ENCODE assay signal across 8 mouse cellular contexts in genomic region chr7:101666581-101666980, GRCm38 (mm10). TPM values are rescaled to one million over a fixed set of nuclear protein-coding genes. Genes with fewer than 3 reads are reported as not detected.
DNase-seq lines count a peak whose midpoint lies in the region; ATAC-seq and TF ChIP-seq lines count a peak whose summit lies in the region.
"Had no signal": no experiment of that assay in that cellular context is flagged by ENCODE, and none has a peak within 500 bp of the region (broad histone marks: within the 10 kb centered on the region; RNA-seq: fewer than 3 reads in every experiment).

No protein-coding gene starts in this region.

- POLR2A ChIA-PET in Patski (lab: Charles Lee): no interaction called here

- in situ Hi-C loops in Patski (cut with MboI; ENCODE audit: low pct_unique_long_range_greater_than_20kb): loop anchor here (10.0 to 25.0 kb wide), 3 partner anchors 238 to 746 kb away; partner anchors contain the start of genes Lamtor1 and Tomt

- no peak overlapping the region; the same call in 1 of the 2 replicates for H3K4me3 ChIP-seq in E14TG2a.4 (replicated peaks; ENCODE audit: low read length)
- no peak overlapping the region for H3K4me3 ChIP-seq in heart, embryonic 13.5 days
- H3K4me3 ChIP-seq: heart, embryonic 15.5 days had no signal

- H3K4me2 ChIP-seq in heart, embryonic 13.5 days: no peak overlapping the region
- H3K4me2 ChIP-seq: heart, embryonic 15.5 days had no signal

- peak overlapping the region; percentile 66; the same call in 1 of the 2 replicates for H3K9ac ChIP-seq in heart, embryonic 13.5 days
- H3K9ac ChIP-seq: heart, embryonic 15.5 days had no signal

- peaks cover 41% of the 10 kb centered on the region for H3K36me3 ChIP-seq in E14TG2a.4 (ENCODE audit: insufficient read depth, low read length)
- H3K36me3 ChIP-seq in heart, embryonic 13.5 days: peaks cover 9% of the 10 kb centered on the region; the same call in 1 of the 2 replicates
- H3K36me3 ChIP-seq: heart, embryonic 15.5 days had no signal

- TF ChIP-seq CTCF in E14TG2a.4 (conservative IDR thresholded peaks at IDR 0.05; ENCODE audit: low read length) (peak; percentile 11; the same call in 1 of the 2 replicates), Patski (IDR thresholded peaks at IDR 0.05) (peak; percentile 78)

- H3K27me3 ChIP-seq in E14TG2a.4 (ENCODE audit: insufficient read depth, low read length): no peaks in the 10 kb centered on the region
- no peaks in the 10 kb centered on the region for H3K27me3 ChIP-seq in Patski
- no peaks in the 10 kb centered on the region for H3K27me3 ChIP-seq in heart, embryonic 13.5 days (replicated peaks)
- H3K27me3 ChIP-seq: heart, embryonic 15.5 days had no signal

- peak; percentile 36 for ATAC-seq in Patski
- no peak for ATAC-seq in heart, embryonic 13.5 days (ENCODE audit: extremely low read depth, insufficient number of reproducible peaks, low FRiP score, low TSS enrichment)

- peaks cover 69% of the 10 kb centered on the region for H3K4me1 ChIP-seq in E14TG2a.4 (replicated peaks; ENCODE audit: low read depth, low read length)
- H3K4me1 ChIP-seq in heart, embryonic 13.5 days: peaks cover 29% of the 10 kb centered on the region

- CTCF ChIA-PET in Patski (lab: Charles Lee): interaction anchor here (0.6 to 1.5 kb wide), 9 partner anchors 9 to 295 kb away, joined by 3 to 8 read pairs (median 3); no protein-coding TSS in a partner anchor

- H3K27ac ChIP-seq in heart, embryonic 13.5 days (replicated peaks): no peak overlapping the region
- H3K27ac ChIP-seq: heart, embryonic 15.5 days had no signal

- no peak for DNase-seq in Patski (ENCODE audit: low read depth, low spot score)
- DNase-seq in embryo, embryonic 11 days: peak; percentile 70
- DNase-seq in layer of hippocampus, adult 18-20 months (ENCODE audit: low spot score in 2 of 2): peak; percentile 49 to 80
- DNase-seq in lung, postnatal 25 days (ENCODE audit: low spot score): peak; percentile 40
- DNase-seq in telencephalon, adult 2 months (ENCODE audit: low read depth, low spot score): peak; percentile 60

- WGBS in heart, embryonic 13.5 days: 12% methylated on average over 3 of the region's 3 CpGs

- no peaks in the 10 kb centered on the region for H3K9me3 ChIP-seq in E14TG2a.4 (ENCODE audit: low read length)
- no peaks in the 10 kb centered on the region for H3K9me3 ChIP-seq in heart, embryonic 13.5 days
- H3K9me3 ChIP-seq: heart, embryonic 15.5 days had no signal

RNA-seq across cellular contexts. Expression of gene Clpb, which starts 3.1 kb away (rescaled TPM):
- polyA plus RNA-seq in Patski (2021): 49.5 TPM
- polyA plus RNA-seq in heart, embryonic 13.5 days (2015; fragmentation: Nextera tagmentation; extraction: Ambion mirVana): 47.0 and 52.3 TPM in 2 replicates
- 10 to 100 TPM; 59.2 to 60.1 TPM for total RNA-seq in layer of hippocampus, adult 18-20 months (2021)
